Mouse (Mus musculus) embryonic facial prominence, embryonic 12.5 days (tissue): ENCODE data around the gene Tsn. TPM values are rescaled to one million over a fixed set of nuclear protein-coding genes. Genes with fewer than 3 reads are reported as not detected.
A peak's percentile ranks its signal among the peaks of the same experiment; 100 is the strongest.

Experiments
- ATAC-seq: fragments of 200-750 bp; cut with Nextera tagmentation; 2 replicates; pipeline ENCODE4 v1.8.0; 2017; ENCODE audit not compliant: insufficient number of reproducible peaks, insufficient read depth, low FRiP score, low TSS enrichment
- H3K27ac ChIP-seq: fragments of 300-500 bp; sonication (generic); 2 replicates; pipeline ENCODE4 v1.5.1; 2016; ENCODE audit warnings: mild to moderate bottlenecking
- H3K27me3 ChIP-seq: fragments of 300-500 bp; sonication (generic); 2 replicates; pipeline ENCODE4 v1.6.1; 2016; ENCODE audit warnings: mild to moderate bottlenecking, moderate library complexity
- H3K36me3 ChIP-seq: fragments of 300-500 bp; sonication (generic); 2 replicates; pipeline ENCODE4 v1.6.1; 2016; ENCODE audit warnings: mild to moderate bottlenecking
- H3K4me1 ChIP-seq: fragments of 300-500 bp; sonication (generic); 2 replicates; pipeline ENCODE4 v1.6.1; 2016
- H3K4me2 ChIP-seq: fragments of 300-500 bp; sonication (generic); replicated peaks from 2 replicates; pipeline ENCODE4 v1.6.1; 2016; ENCODE audit warnings: mild to moderate bottlenecking, moderate library complexity
- H3K4me3 ChIP-seq: fragments of 300-500 bp; sonication (generic); 2 replicates; pipeline ENCODE4 v1.5.1; 2016; ENCODE audit warnings: mild to moderate bottlenecking
- H3K9ac ChIP-seq: fragments of 300-500 bp; sonication (generic); 2 replicates; pipeline ENCODE4 v1.6.1; 2016; ENCODE audit warnings: mild to moderate bottlenecking, moderate library complexity
- H3K9me3 ChIP-seq: fragments of 300-500 bp; sonication (generic); 2 replicates; pipeline ENCODE4 v1.6.1; 2016; ENCODE audit warnings: mild to moderate bottlenecking, moderate library complexity
- WGBS: fragments of 180-500 bp; shearing (Covaris S2); methylation state at CpG from one replicate; pipeline ENCODE4 v1.1.7; 2016; 5-methylcytosine and 5-hydroxymethylcytosine counted together
- polyA plus RNA-seq: library from polyadenylated mRNA; unstranded; fragments of >200 nt; fragmentation: Nextera tagmentation; extraction: Ambion mirVana; gene quantifications from 2 replicates; pipeline ENCODE4 v1.2.1, GENCODE M21; 2016

The Tsn gene
- polyA plus RNA-seq = 363 and 376 TPM in 2 replicates

GRCm38 (mm10) chr1:118311622-118312326 is at the start of gene Tsn:
Gene Tsn (minus strand): TSS chr1:118311739.
- H3K36me3 ChIP-seq = 0 out of 2 replicates have a peak, but pooled peaks cover 8% of the 10 kb centered on the region
- H3K4me3 ChIP-seq = peak within 1 kb of the TSS; percentile 84
- H3K9me3 ChIP-seq = no peaks in the 10 kb centered on the region
- H3K27me3 ChIP-seq = no peaks in the 10 kb centered on the region
- peak within 1 kb of the TSS; percentile 81 for H3K4me2 ChIP-seq
- 55% methylated on average over 12 of the region's 12 CpGs for WGBS
- ATAC-seq = no peak
- H3K27ac ChIP-seq = peak within 1 kb of the TSS; percentile 92
- peaks cover 7% of the 10 kb centered on the region for H3K4me1 ChIP-seq
- H3K9ac ChIP-seq = peak within 1 kb of the TSS; percentile 80

GRCm38 (mm10) chr1:118359071-118359761 is 47.7 kb upstream of the Tsn start:
- no peak for ATAC-seq
- H3K36me3 ChIP-seq = no peaks in the 10 kb centered on the region
- H3K4me1 ChIP-seq = no peaks in the 10 kb centered on the region
- no peaks in the 10 kb centered on the region for H3K9me3 ChIP-seq
- WGBS = 66% methylated on average over 6 of the region's 6 CpGs
- H3K27me3 ChIP-seq = no peaks in the 10 kb centered on the region
- H3K9ac ChIP-seq = no peak overlapping the region
- no peak overlapping the region for H3K4me2 ChIP-seq
- H3K27ac ChIP-seq = no peak overlapping the region
- no peak overlapping the region for H3K4me3 ChIP-seq

GRCm38 (mm10) chr1:118349922-118350321 is 38.4 kb upstream of the Tsn start:
- Histone ChIP-seq H3K4me3 (no peak overlapping the region), H3K4me2 (no peak overlapping the region), H3K9ac (no peak overlapping the region), H3K27me3 (no peaks in the 10 kb centered on the region), H3K4me1 (no peaks in the 10 kb centered on the region), H3K36me3 (no peaks in the 10 kb centered on the region), H3K9me3 (no peaks in the 10 kb centered on the region), H3K27ac (no peak overlapping the region)
- ATAC-seq = no peak
- 78% methylated on average over 3 of the region's 3 CpGs for WGBS

DNA sequence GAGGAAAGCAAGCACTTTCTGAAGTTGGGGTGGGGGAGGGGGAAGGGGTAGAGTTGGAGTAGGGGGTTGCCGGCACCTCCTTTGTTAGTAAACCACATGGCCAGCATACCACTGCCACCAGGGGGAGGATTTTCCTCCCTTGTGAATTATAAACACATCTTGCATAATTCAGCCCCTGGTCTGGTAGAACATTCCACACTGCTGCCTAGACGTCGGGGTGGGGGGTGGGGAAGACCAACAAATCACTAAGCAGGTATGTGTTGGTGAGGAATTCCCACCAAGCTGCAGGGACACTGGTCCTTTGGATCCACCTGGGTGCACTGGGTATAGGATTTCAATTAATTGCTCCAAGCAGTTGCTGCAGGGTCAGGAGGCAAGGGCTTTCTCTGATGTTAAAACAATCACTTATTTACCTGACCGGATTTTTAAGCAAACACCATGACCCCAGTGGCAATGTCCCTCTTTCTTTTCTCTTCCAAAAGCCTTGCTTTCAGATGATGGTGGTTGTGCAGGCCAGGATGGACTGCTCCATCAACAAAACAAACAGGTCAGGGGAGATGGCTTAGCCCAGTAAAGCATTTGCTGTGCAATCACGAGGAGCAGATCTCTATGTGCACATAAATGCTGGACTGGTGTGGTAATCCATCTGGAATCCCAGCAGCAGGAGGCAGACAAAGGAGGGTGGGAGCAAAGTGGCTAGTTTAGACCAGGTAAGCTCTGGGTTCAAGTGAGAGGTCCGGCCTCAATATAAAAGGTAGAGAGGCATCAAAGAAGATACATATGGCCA is 32.3 kb upstream of the Tsn start:
- Histone ChIP-seq H3K36me3 (no peaks in the 10 kb centered on the region), H3K4me2 (no peak overlapping the region), H3K4me3 (no peak overlapping the region), H3K27ac (no peak overlapping the region), H3K9ac (no peak overlapping the region), H3K4me1 (no peaks in the 10 kb centered on the region), H3K9me3 (no peaks in the 10 kb centered on the region), H3K27me3 (no peaks in the 10 kb centered on the region)
- no peak for ATAC-seq
- 24% methylated on average over 6 of the region's 6 CpGs for whole genome bisulfite sequencing

GRCm38 (mm10) chr1:118337921-118338320 is 26.4 kb upstream of the Tsn start:
- Histone ChIP-seq H3K27ac (no peak overlapping the region), H3K9me3 (no peaks in the 10 kb centered on the region), H3K9ac (no peak overlapping the region), H3K27me3 (no peaks in the 10 kb centered on the region), H3K4me1 (no peaks in the 10 kb centered on the region), H3K36me3 (peaks cover 9% of the 10 kb centered on the region), H3K4me3 (no peak overlapping the region), H3K4me2 (no peak overlapping the region)
- no peak for ATAC-seq
- WGBS = 64% methylated on average over 5 of the region's 5 CpGs

DNA sequence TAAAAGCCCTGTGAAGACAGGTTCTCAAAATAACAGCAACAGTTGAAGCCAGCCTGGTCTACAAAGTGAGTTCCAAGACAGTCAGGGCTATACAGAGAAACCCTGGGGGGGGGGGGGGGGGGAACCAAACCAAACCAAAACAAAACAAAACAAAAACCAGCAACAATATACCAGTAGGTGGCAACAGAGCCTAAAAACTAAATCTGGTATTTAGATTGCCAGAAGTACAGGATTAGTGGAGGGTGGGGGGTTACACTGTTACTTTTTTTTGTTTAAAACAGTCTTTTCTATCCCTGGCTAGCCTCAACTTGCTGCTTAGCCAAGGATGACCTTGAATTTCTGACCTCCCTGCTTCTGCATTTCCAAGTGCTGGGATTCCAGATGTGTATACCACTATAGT is 24.3 kb upstream of the Tsn start:
- no peak for ATAC-seq
- H3K9ac ChIP-seq = no peak overlapping the region

DNA sequence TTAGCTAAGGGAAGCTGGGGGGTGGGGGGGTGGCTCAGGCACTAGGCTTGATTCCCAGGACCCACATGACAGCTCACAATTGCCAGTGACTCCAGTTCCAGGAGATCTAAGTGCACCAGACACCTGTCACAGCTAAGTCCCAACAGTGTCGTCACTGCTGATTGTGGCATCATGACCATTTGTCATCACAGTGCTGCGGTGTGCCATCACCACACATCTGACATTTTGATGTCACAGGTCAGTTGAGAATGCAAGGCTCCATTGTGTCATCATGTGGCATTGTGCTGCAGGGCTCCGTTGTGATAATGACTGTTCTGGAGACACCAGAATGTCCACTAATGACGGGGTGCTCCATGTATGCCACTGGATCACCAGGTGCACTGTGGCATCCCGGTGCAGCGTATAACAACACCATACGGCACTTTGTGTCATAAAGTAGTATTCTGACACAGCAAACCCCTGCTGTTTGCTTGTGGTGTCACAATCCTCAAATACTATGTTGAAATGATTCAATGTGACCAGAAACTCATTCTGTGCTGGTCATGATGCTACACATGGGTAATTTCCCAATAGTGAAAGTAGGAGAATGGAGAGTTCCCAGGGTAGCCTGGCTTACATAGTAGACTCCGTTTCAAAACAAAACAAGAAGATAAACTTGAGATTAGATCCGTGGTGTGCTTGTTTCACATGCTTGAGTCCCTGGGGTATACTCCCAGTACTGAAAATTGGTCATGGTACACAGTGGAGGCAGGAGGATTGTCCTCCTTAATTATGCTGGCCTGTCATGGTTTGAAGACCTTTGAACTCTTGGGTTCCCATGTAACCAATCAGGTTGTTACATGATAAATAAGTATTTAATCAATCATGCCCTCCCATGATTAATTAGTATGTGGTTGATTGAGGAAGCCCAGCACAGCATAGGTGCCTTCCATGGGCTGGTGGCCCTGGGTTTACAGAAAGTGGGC is 23.5 kb upstream of the Tsn start:
- Histone ChIP-seq H3K36me3 (peaks cover 38% of the 10 kb centered on the region), H3K27ac (no peak overlapping the region), H3K4me3 (no peak overlapping the region), H3K4me2 (no peak overlapping the region), H3K9me3 (no peaks in the 10 kb centered on the region), H3K4me1 (no peaks in the 10 kb centered on the region), H3K27me3 (no peaks in the 10 kb centered on the region), H3K9ac (no peak overlapping the region)
- 87% methylated on average over 9 of the region's 9 CpGs for WGBS
- ATAC-seq = no peak

More for the DNA sequence above, 24.3 kb upstream of the Tsn start:
- Histone ChIP-seq H3K9me3 (no peaks in the 10 kb centered on the region), H3K27ac (no peak overlapping the region), H3K27me3 (no peaks in the 10 kb centered on the region), H3K4me3 (no peak overlapping the region), H3K4me2 (no peak overlapping the region), H3K4me1 (no peaks in the 10 kb centered on the region), H3K36me3 (peaks cover 30% of the 10 kb centered on the region)

DNA sequence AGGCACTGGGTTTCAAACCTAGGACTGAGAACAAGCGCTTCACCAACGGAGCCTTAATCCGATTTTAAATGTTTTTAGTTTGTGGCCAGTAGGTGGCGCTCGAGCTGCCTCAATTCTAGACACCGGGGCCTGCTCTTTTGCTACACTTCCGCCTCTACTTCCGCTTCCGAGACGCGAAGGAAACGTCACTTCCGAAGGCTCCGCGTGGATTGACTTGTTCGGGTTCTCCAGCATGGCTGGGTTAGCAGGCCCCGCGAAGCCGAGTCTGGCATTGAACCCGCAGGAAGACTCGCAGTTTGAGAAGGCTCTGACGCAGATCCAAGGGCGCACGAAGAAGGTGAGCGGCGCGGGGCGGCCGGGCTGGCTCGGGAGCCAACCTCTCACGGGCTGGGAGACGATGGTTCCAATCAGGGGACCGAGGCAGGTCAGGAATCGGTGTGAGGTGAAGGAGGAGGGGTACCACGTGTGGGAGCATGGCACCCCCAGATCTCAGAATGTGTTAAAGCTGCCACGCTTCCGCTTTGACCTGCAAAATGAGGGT is 10.2 kb upstream of the Tsn start, which contains the start of gene Nifk:
TSS of gene Nifk (plus strand) at position 179 of the 541 bp plus-strand sequence.
- peaks cover 11% of the 10 kb centered on the region for H3K4me1 ChIP-seq
- peaks cover 26% of the 10 kb centered on the region for H3K36me3 ChIP-seq
- H3K4me3 ChIP-seq = peak within 1 kb of the TSS; percentile 63
- peak; percentile 88 for ATAC-seq
- no peak within 1 kb of the TSS for H3K27ac ChIP-seq
- H3K4me2 ChIP-seq = peak within 1 kb of the TSS; percentile 84
- H3K27me3 ChIP-seq = no peaks in the 10 kb centered on the region
- peak within 1 kb of the TSS; percentile 62 for H3K9ac ChIP-seq
- no peaks in the 10 kb centered on the region for H3K9me3 ChIP-seq
- under 1% methylated on average over 37 of the region's 37 CpGs for WGBS

GRCm38 (mm10) chr1:118320696-118321095 is 9.2 kb upstream of the Tsn start:
- H3K9me3 ChIP-seq = no peaks in the 10 kb centered on the region
- H3K36me3 ChIP-seq = peaks cover 21% of the 10 kb centered on the region
- H3K27ac ChIP-seq = no peak overlapping the region
- ATAC-seq = no peak
- no peaks in the 10 kb centered on the region for H3K27me3 ChIP-seq
- no peak overlapping the region for H3K4me3 ChIP-seq
- H3K9ac ChIP-seq = no peak overlapping the region
- H3K4me2 ChIP-seq = no peak overlapping the region
- 65% methylated on average over 2 of the region's 2 CpGs for WGBS
- H3K4me1 ChIP-seq = peaks cover 11% of the 10 kb centered on the region

GRCm38 (mm10) chr1:118310780-118311621 is 538 bp downstream of the Tsn start:
- under 1% methylated on average over 67 of the region's 67 CpGs for WGBS
- peak overlapping the region; percentile 92 for H3K27ac ChIP-seq
- peak; percentile 100 for ATAC-seq
- H3K9me3 ChIP-seq = no peaks in the 10 kb centered on the region
- H3K27me3 ChIP-seq = no peaks in the 10 kb centered on the region
- H3K9ac ChIP-seq = peak overlapping the region; percentile 80
- peaks cover 7% of the 10 kb centered on the region for H3K4me1 ChIP-seq
- H3K36me3 ChIP-seq = peaks cover 15% of the 10 kb centered on the region
- peak overlapping the region; percentile 84 for H3K4me3 ChIP-seq
- peak overlapping the region; percentile 81 for H3K4me2 ChIP-seq
